Mouse (Mus musculus): ENCODE data around the gene Enpep. TPM values are rescaled to one million over a fixed set of nuclear protein-coding genes. Genes with fewer than 3 reads are reported as not detected.

Gene Enpep
- polyA plus RNA-seq, 1 experiment from 2014 or later: 51.5 TPM

DNA sequence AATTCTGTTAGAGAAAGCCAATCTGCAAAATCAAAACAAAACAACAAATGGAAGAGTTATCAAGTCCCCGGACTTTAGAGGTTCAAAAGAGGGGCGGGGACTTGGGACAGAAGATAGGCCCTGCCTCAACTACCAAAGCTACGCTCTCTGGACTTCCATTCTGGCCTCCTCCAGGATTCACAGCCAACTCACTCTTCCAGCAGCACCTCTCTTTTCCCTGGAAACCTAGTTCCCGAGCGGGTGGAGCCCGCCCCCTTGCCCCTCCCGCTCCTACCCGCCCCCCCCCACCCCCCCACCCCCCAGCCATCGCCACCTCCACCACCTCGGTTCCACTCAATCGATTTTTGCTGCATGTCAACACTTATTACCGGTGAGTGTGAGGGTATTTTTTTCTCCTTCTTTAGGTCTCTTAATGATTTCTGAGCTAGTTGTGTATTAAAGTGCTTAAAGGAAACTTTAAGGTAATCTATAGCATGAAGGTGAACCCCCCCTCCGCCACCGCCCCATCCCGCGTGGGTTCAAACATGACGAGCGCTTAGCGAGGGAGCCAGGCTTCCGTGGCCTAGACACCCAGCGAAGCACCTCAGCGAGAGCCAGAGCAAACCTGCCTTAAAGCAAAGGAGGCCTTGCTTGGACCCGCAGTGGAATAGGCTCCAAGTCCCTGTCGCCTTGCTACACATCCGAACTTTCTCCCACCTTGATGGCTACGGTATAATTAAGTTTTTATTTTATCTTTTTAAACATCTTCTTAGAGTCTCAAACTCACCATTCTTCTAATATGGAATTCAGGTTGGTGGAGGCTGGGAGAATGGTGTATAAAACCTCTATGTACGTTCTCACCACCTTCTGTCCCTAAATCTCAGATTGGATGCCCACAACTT lies 110.9 kb downstream of the Enpep start:
- no peaks in the 10 kb centered on the region for H3K9me3 ChIP-seq (ENCODE audit: control insufficient read depth, low read length)
- H3K4me1 ChIP-seq (replicated peaks; ENCODE audit: control insufficient read depth, insufficient read depth, low read length): no peaks in the 10 kb centered on the region
- no peak overlapping the region for H3K4me3 ChIP-seq (ENCODE audit: low read length)
- H3K4me2 ChIP-seq (ENCODE audit: low read depth, low read length): no peak overlapping the region
- WGBS: 16% methylated on average over 27 of the region's 27 CpGs
- H3K36me3 ChIP-seq (ENCODE audit: control insufficient read depth, insufficient read depth, low read length): no peaks in the 10 kb centered on the region
- no peak overlapping the region for H3K9ac ChIP-seq (ENCODE audit: low read length)
- no peak for ATAC-seq (ENCODE audit: low read depth)
- H3K27ac ChIP-seq (ENCODE audit: low read length): no peak overlapping the region
- peaks cover 87% of the 10 kb centered on the region for H3K27me3 ChIP-seq (ENCODE audit: control insufficient read depth, insufficient read depth, low read depth, low read length)

DNA sequence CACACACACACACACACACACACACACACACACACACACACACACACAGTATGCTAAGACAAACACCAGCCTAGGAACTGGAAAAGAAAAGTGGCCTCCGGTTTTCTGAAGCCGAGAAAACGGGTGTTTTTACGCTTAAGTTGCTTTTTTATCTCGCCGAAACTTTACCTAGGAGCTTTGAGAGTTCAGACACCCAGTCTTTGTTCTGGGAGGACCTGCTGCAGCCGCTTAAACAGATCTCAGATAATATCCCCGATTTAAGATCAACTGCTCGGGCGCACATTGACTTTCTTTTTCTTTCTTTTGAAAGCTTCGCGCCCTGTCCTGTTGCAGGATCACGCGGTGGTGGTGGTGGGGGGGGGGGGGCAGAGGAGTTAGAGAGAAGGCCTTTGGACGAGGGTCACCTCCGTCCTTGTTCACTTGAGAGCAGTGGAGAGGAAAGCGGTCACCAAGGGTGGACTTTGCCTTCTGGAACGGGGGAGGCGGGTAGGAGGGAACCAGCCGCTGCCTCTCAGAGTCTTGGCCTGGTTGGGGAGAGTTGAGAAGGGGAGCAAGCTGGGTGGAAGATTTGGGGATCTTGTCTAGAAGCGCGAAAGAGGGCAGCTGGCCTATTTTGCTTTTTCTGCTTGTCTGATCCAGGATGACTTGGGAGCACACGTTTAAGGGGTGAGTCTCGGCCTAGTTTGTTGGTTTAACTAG lies 111.7 kb downstream of the Enpep start:
- 16% methylated on average over 24 of the region's 24 CpGs for WGBS
- no peak for ATAC-seq (ENCODE audit: low read depth)
- no peaks in the 10 kb centered on the region for H3K36me3 ChIP-seq (ENCODE audit: control insufficient read depth, insufficient read depth, low read length)
- H3K4me3 ChIP-seq (ENCODE audit: low read length): no peak overlapping the region
- H3K9ac ChIP-seq (ENCODE audit: low read length): no peak overlapping the region
- H3K4me2 ChIP-seq (ENCODE audit: low read depth, low read length): no peak overlapping the region
- peaks cover 86% of the 10 kb centered on the region for H3K27me3 ChIP-seq (ENCODE audit: control insufficient read depth, insufficient read depth, low read depth, low read length)
- H3K4me1 ChIP-seq (replicated peaks; ENCODE audit: control insufficient read depth, insufficient read depth, low read length): no peaks in the 10 kb centered on the region
- H3K27ac ChIP-seq (ENCODE audit: low read length): no peak overlapping the region
- H3K9me3 ChIP-seq (ENCODE audit: control insufficient read depth, low read length): no peaks in the 10 kb centered on the region

DNA sequence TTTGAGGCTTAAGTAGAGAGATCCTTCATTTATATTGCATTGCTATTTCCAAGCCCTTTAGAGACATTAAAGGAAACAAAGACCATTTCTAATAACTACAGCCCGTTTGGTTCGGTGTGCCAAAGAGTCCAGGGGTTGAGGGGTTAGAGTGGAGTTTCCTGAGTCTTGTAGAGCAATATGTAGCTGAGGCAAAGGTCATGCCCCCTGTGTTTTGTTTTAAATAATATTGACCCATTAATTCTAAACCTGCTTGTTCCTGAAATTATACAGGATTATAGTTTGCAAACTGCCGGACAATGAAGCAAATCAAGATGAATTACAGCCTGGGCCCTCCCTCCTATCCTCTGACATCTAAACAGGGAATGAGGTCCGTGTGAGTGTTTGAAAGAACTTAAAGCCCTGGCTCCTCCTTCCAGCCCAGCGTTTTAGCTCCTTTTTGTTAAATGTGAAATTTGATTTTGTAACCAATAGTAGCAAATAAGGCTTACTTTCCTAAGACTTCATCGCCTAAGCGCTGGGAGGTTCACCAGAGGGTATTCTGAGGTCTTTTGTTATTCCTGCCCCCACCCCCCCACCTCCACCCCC lies 112.3 kb downstream of the Enpep start:
- WGBS: 15% methylated on average over 7 of the region's 7 CpGs
- H3K4me3 ChIP-seq (ENCODE audit: low read length): no peak overlapping the region
- no peaks in the 10 kb centered on the region for H3K36me3 ChIP-seq (ENCODE audit: control insufficient read depth, insufficient read depth, low read length)
- H3K4me1 ChIP-seq (replicated peaks; ENCODE audit: control insufficient read depth, insufficient read depth, low read length): no peaks in the 10 kb centered on the region
- ATAC-seq (ENCODE audit: low read depth): no peak
- H3K4me2 ChIP-seq (ENCODE audit: low read depth, low read length): no peak overlapping the region
- no peak overlapping the region for H3K9ac ChIP-seq (ENCODE audit: low read length)
- H3K9me3 ChIP-seq (ENCODE audit: control insufficient read depth, low read length): no peaks in the 10 kb centered on the region
- no peak overlapping the region for H3K27ac ChIP-seq (ENCODE audit: low read length)
- peaks cover 83% of the 10 kb centered on the region for H3K27me3 ChIP-seq (ENCODE audit: control insufficient read depth, insufficient read depth, low read depth, low read length)

Other genes starting within 250 kb of the Enpep start
- gene Pitx2, start 132.8 kb downstream of the Enpep start, polyA plus RNA-seq (2015; fragmentation: Nextera tagmentation; extraction: Ambion mirVana): 4.0 and 7.0 TPM in 2 replicates
- gene Elovl6, start 199.6 kb upstream of the Enpep start, polyA plus RNA-seq (2015; fragmentation: Nextera tagmentation; extraction: Ambion mirVana): 8.1 and 12.3 TPM in 2 replicates

Measured in lung, embryonic 16.5 days (tissue).